Mouse (Mus musculus) gastrocnemius, postnatal 14 days (tissue): ENCODE results near the gene Havcr2. TPM values are rescaled to one million over a fixed set of nuclear protein-coding genes. Genes with fewer than 3 reads are reported as not detected.
"Not testable (repeated sequence)": the region's sequence is repeated elsewhere in the genome, so short reads cannot be mapped to it uniquely, and the experiment has no call there.

Experiments
- DNase-seq: peaks from one replicate; pipeline ENCODE4 v3.0.0; 2021; ENCODE audit warnings: mixed read lengths
- intact Hi-C: fragments of 180-260 bp; cut with DNase I; formaldehyde crosslinking; loops from one replicate; pipeline ENCODE4 v1.15.1; 2025; ENCODE audit warnings: low total_unique reads
- total RNA-seq, 2 experiments: library from RNA; stranded (reverse); gene quantifications; 2 replicates each; pipeline ENCODE4 v1.2.3; 2021

Havcr2 gene
- total RNA-seq, 2 experiments from 2014 or later = not detected

DNA sequence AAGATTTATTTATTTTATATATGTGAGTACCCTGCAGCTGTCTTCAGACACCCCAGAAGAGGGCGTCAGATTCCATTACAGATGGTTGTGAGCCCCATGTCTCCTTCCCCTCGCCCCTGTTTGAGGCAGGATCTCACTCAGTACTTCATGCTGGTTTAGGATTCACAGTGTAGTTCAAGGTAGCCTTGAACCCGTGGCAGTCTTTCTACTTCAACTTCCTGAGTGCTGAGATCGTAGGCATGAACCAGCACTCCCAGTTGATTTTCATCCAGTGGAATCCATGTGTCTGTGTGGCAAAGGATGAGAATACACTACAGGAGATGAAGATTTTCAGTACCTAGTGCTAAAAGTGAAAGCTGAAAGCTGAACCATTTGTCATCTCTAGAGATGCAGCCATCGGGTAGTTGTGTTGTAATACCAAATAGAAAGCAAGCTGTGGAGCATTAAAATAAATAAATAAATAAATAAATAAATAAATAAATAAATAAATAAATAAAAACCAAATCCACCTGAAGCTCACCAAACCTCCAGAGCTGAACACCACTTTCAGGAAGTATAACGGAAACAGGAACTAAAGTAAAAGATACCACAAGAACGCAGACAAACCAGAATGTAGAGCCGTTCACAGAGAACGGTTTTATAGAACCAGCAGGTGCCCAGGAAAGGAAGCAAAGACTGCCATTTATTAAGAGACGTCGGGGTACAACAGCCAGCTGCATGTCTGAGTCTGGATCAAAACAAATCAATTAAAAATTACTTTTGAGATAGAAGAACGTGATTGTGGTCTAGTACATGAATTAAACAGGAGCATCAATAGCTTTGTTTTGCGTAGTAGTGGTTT is 6.9 kb upstream of the Havcr2 start:
- intact Hi-C loops = no loop called here
- DNase-seq = no peak

DNA sequence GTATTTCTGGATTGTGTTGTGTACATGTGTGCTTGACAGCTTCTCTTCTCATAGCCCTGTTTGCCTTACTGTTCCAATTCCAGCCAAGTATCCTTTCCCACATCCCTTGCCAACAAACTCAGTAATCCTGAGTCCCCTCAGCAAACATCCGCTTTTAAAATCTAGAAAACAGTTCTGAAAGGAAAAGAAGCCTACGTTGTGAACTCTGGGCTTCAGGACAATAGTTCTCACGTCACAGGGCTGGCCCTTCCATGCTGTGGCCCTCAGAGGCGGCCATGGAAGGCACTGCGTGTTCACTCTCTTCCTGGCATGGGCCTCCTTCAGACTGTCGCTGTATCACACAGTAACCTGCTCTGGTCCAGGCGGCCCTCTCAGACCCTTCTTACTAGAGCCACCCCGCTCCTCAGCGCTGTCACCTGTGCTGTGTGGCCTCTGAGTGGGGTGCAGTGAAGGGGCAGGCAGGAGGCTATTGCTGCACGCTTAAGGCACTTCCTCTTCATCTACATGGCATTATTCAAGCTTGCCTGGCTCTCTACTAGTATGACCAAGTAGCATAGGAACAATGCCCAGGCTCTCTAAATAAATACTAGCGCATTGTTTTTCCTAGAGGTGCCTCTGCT is 5.2 kb upstream of the Havcr2 start:
- intact Hi-C loops = no loop called here
- no peak for DNase-seq

DNA sequence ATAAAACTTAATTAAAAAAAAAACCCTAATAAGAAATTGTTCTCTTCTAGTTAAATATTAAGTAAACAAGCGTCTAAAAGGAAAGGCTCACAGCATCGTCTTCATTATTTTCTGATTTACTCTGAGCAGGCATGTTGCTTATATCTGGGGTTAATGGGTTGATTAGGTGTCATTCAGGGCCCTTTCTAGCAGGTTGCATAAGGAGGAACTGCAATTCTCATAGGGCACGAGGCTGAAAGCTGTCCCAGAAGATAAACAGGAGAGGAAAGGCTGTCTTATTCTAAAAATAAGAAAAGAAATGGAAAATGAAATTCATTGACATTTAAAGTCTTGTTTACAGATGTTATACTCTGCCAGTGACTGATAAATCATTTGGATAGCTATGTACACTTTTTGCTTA is 5.2 kb downstream of the Havcr2 start:
- intact Hi-C loops = no loop called here
- no peak for DNase-seq

DNA sequence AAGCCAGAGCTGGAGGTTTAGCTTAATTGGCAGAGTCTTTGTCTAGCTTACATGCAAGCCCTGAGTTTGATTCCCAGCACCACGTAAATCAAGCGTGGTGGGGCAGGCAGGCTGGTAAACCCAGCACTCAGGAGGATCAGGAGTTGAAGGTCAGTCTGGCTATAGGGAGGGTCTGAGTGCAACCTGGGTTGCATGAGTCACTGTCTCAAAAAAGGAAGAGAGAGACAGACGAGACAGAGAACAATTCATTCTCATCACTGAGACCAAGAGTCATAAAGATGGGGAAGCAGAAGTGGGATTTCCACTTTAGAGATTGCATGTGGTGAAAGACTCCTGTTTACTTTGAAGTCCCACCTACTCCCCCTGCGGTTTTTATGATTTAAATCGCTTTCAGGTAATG is 6.6 kb downstream of the Havcr2 start:
- intact Hi-C loops = no loop called here
- DNase-seq = no peak

DNA sequence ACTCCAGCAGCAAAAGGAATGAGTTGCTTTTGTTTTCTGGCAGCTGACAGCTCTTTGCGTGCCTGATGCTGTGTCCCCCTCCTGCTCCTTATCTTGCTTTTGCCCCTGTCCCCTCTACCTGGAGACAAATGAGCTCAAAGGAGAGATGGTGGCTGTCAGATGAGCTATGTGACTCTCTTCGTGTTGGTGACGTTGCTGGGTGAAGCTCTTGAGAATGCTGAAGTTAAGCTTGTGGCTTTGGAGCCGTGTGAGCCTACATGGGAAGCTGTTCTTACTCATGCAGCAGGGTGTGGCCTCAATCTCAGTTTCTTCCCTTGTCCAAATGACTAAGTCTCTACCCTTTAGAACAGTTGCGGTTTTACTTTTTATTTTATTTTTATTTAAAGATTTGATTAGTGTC is 7.2 kb downstream of the Havcr2 start:
- DNase-seq = no peak
- intact Hi-C loops = no loop called here

DNA sequence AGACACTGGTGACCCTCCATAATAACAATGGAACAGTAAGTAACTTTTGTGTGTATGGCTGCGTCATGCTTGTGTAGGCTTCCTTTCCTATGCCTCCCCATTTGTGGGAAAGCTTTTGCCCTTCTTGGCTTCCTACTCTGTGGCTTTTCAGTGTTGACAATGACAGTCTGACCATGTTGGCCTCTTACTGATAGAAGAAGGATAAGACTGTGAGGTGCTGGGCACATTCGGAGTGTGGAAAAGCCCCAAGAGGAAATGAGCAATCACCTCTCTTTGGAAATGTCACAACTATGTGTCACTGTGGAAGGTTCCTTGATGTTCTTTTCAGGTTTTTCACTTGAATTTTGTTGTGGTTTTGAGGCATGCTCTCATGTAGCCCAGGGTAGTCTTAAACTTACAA is 12.1 kb downstream of the Havcr2 start:
- intact Hi-C loops = no loop called here
- DNase-seq = no peak

DNA sequence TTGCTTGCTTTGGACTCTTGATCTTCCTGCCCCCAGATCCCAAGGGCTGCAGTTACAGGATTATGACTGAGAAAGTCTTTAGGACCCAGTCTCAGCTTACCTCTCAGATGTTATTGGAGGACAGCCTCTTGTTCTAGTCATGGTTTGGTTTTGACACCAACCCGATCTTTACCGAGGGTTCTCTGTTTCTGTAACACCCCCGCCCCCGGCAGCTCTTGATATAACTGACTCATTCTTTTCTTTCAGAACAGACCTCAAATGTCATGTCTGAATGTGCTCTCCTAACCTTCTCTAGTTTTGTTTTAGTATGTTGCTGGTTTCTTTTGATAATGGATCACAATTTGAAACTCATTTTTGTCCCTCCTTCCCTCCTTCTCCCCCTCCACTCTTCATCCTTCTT is 19.5 kb downstream of the Havcr2 start:
- intact Hi-C loops = no loop called here
- no peak for DNase-seq

DNA sequence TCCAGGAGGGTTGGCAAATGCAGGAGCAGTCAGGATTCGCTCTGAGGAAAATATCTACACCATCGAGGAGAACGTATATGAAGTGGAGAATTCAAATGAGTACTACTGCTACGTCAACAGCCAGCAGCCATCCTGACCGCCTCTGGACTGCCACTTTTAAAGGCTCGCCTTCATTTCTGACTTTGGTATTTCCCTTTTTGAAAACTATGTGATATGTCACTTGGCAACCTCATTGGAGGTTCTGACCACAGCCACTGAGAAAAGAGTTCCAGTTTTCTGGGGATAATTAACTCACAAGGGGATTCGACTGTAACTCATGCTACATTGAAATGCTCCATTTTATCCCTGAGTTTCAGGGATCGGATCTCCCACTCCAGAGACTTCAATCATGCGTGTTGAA is 24.6 kb downstream of the Havcr2 start:
- DNase-seq = no peak
- intact Hi-C loops = no loop called here

DNA sequence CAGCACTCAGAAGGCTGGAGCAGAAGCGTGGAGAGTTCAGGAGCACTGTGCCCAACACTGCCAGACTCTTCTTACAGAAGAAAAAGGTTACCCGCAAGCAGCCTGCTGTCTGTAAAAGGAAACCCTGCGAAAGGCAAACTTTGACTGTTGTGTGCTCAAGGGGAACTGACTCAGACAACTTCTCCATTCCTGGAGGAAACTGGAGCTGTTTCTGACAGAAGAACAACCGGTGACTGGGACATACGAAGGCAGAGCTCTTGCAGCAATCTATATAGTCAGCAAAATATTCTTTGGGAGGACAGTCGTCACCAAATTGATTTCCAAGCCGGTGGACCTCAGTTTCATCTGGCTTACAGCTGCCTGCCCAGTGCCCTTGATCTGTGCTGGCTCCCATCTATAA is 25.8 kb downstream of the Havcr2 start:
- intact Hi-C loops = no loop called here
- no peak for DNase-seq

DNA sequence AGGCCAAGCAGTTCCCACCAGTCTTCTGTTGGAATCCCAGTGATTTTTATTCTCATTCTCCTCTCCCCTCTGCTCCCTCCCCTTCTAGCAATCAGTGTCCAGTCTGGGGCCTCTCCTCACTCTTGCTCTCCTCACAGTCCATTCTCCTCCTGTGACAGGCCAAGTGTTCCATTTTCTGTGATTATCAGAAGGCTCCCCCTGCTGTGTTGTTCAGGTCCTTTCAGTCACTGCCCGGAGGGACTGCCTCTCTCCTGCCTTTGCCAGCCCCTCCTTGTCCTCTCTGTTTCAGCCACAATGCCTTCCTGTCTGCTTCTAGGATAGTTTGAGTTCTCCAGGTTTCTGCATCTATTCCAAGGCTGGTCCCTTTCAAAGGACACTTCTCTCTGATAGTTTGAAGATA is 33.5 kb downstream of the Havcr2 start:
- DNase-seq = no peak
- intact Hi-C loops = no loop called here

DNA sequence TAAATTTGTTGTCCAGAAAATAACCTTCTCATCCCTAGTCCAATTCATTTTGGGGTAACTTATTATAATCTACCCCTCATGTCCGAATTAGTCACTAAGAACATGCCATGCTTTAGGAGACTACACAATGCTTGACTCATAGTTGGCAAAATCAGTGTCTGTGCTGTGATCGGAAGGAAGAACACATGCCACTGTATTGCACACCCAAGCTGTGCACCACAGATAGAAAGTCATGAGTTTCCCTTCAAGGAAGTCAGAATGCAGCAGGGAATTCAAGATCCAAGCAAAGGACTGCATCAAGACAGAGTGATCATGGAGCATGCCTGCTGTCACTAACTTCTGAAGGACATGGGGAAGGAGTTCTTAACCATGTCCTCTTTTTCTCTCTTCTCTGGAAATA is 33.9 kb downstream of the Havcr2 start:
- intact Hi-C loops = no loop called here
- no peak for DNase-seq

DNA sequence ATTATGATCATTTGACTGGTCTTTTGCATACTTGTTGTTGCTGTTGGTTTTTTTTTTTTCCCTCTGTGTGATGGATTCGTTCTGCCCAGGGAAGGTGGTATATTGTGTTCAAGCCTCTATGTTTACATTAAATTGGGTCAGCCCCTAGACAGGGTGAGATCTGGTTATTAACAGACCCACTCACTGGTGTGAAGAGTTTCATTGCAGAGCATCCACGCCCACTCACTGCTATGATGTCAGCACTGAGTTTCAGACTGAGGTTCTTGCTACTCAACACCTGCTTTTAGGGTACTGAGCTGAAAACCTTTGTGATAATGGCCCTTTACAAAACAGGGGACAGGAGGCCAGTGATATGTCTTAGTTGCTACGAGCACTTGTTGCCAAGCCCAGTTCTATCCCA is 52.4 kb downstream of the Havcr2 start:
- intact Hi-C loops = no loop called here

DNA sequence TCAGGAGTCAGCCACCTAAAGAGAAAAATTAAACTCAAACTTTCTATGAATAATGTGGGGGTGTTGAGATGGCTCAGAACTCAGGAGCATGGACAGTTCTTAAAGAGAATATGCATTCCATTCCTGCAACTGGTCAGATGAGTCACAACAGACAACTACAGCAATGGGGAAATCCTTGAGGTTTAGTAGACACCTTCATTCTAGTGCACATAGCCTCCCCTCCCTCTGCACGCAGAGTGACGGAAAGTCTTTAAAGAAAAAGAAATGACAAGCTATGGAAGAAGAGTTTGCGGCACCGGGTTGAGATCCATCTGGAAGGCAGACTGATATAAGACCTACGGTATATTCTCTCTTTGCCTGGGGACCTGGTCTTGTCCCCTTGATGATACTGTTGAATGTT is 55.2 kb downstream of the Havcr2 start:
- DNase-seq = no peak
- intact Hi-C loops = no loop called here

More for the DNA sequence above, 52.4 kb downstream of the Havcr2 start:
- DNase-seq = no peak

DNA sequence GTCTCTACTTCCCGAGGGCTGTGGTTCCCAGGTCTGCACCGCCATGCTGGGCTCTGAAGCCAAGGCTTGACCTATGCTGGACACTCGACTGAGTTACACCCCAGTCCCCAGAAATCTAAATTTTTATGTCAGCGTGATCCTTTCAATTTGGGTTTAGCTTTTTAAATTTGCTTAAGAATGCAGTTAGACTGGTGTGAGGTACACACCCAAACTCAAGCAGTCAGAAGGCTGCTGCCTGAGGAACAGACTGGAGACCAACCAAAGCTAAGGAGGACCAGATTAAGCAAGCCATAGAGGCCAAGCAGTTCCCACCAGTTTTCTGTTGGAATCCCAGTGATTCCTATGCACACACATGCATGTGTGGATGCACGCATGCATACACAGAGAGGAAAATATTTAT is 66.6 kb downstream of the Havcr2 start:
- DNase-seq, intact Hi-C loops: not testable (repeated sequence)

DNA sequence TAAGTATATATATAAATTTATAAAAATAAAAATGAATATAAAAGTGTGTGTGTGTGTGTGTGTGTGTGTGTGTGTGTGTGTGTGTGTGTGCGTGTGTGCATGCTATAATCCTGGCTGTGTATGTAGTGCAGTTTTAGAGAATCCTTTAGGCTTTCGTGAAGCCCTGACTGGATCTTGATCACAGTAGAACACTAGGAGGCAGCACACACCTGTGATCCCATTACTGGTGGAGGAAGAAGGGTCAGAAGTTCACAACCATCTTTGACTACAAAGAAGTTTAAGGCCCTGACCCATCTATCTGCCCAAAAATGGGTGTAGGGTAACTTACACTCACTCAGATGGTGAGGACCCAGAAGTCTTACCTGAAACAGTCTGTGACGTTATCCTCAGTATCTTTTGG is 68.0 kb downstream of the Havcr2 start:
- no peak for DNase-seq
- intact Hi-C loops = no loop called here

DNA sequence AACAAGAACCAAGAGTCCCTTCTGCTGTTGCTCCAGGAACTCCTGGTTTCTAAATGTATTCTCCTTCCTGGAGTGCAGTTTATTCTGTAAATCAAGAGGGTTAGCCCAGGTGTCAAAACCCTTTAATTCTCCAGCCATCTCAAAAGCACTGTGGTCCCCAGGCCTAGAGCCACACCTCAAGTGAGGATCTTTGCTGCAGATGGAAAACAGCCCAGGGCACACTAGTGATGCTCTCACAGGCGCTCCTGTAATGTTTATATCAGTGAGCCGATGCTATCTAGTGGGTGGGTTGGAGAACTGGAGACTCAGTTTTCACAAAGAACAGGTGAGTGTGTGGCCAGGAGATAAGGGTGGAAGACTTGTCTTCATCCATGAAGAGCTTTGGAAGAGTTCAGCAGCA is 69.2 kb downstream of the Havcr2 start, which contains the start of gene Gm12169:
Gm12169 (plus strand) TSS at position 301 of the 400 bp plus-strand sequence.
- intact Hi-C loops = no loop called here
- DNase-seq = no peak

DNA sequence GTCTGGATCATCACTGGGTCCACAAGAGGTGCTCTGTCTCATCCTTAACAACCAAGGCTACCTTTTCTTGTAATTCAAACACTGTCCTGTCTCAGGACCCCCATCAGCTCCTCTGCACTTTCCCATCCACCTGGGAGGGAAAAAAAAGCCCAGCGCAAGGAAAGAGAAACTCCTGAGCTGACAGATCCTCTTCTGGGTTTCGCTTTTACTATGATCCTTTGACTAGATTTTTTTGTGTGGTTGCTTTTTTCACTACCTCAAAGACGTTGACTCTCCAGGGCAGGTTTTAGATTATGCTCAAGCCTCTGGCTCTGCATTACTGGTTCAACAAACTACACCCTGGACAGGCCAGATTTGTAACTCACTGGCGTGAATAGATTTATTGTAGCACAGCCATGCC is 75.4 kb downstream of the Havcr2 start:
- no peak for DNase-seq
- intact Hi-C loops = no loop called here
